Mouse (Mus musculus): ENCODE measurements at regions not wholly inside any gene's neighbourhood (a gene's known extent, or its start where the extent isn't known, plus 50 kb on each side); places are given as distances from the start of the nearest gene placed in this dataset.

- TF ChIP-seq CTCF (IDR thresholded peaks at IDR 0.05; ENCODE audit: borderline replicate concordance, insufficient read depth, low read depth, low read length) (no peak), POLR2A (IDR thresholded peaks at IDR 0.05; ENCODE audit: borderline replicate concordance, insufficient read depth, low read length) (no peak)
Measured at GRCm38 (mm10) chr3:45657023-45657422, 278.8 kb downstream of the Pcdh10 start.
